Mouse (Mus musculus) heart, postnatal 36 days (tissue): Measurements from ENCODE around the gene Ppt2. TPM values are rescaled to one million over a fixed set of nuclear protein-coding genes. Genes with fewer than 3 reads are reported as not detected.

Experiments
- DNase-seq, 2 experiments: peaks; one replicate each; pipeline ENCODE4 v3.0.0; 2021 to 2022
- intact Hi-C: fragments of 180-260 bp; cut with DNase I; formaldehyde crosslinking; loops from one replicate; pipeline ENCODE4 v1.15.1; 2025
- total RNA-seq, 2 experiments: library from RNA; stranded (reverse); gene quantifications; 2 replicates each; pipeline ENCODE4 v1.2.3; 2021

Gene Ppt2
- 10 to 100 TPM; 54.4 to 55.5 TPM for total RNA-seq

GRCm38 (mm10) chr17:34627943-34628643 lies at the start of gene Ppt2:
Ppt2 (minus strand) TSS chr17:34628510.
- intact Hi-C loops = loop anchor here (1.0 to 2.0 kb wide), 2 partner anchors 15 to 22 kb away; no protein-coding TSS in a partner anchor
- DNase-seq = peak in 1 of 2 experiments; percentile 68

GRCm38 (mm10) chr17:34676671-34677070 lies 48.4 kb upstream of the Ppt2 start:
- no peak for DNase-seq
- intact Hi-C loops = no loop called here

- DNase-seq = no peak
- intact Hi-C loops = no loop called here
Measured at GRCm38 (mm10) chr17:34676093-34676460, 47.8 kb upstream of the Ppt2 start.

- intact Hi-C loops = no loop called here
- DNase-seq = no peak
Measured at GRCm38 (mm10) chr17:34675205-34676092, 47.1 kb upstream of the Ppt2 start.

- no peak for DNase-seq
- intact Hi-C loops = no loop called here
Measured at GRCm38 (mm10) chr17:34674524-34675204, 46.4 kb upstream of the Ppt2 start.

- intact Hi-C loops = no loop called here
- DNase-seq = no peak
Measured at GRCm38 (mm10) chr17:34673139-34673538, 44.8 kb upstream of the Ppt2 start.

GRCm38 (mm10) chr17:34672246-34672792 lies 44.0 kb upstream of the Ppt2 start:
- no peak for DNase-seq
- intact Hi-C loops = no loop called here

GRCm38 (mm10) chr17:34671151-34672066 lies 43.1 kb upstream of the Ppt2 start:
- intact Hi-C loops = no loop called here
- DNase-seq = no peak

- DNase-seq = no peak
- intact Hi-C loops = no loop called here
Measured at GRCm38 (mm10) chr17:34670235-34670634, 41.9 kb upstream of the Ppt2 start, which contains the start of gene Tnxb. Tnxb (plus strand) TSS chr17:34670535.

GRCm38 (mm10) chr17:34664472-34664871 lies 36.2 kb upstream of the Ppt2 start:
- intact Hi-C loops = no loop called here
- DNase-seq = no peak

GRCm38 (mm10) chr17:34663558-34663957 lies 35.2 kb upstream of the Ppt2 start:
- intact Hi-C loops = no loop called here
- no peak for DNase-seq

- intact Hi-C loops = no loop called here
- DNase-seq = no peak
Measured at GRCm38 (mm10) chr17:34662978-34663377, 34.7 kb upstream of the Ppt2 start.

- DNase-seq = no peak
- intact Hi-C loops = no loop called here
Measured at GRCm38 (mm10) chr17:34662468-34662867, 34.2 kb upstream of the Ppt2 start.

- intact Hi-C loops = no loop called here
- DNase-seq = peak; percentile 68 to 75
Measured at GRCm38 (mm10) chr17:34661121-34661591, 32.8 kb upstream of the Ppt2 start.

- peak in 1 of 2 experiments; percentile 53 for DNase-seq
- intact Hi-C loops = no loop called here
Measured at GRCm38 (mm10) chr17:34660259-34660820, 32.0 kb upstream of the Ppt2 start.

- intact Hi-C loops = loop anchor here (5.0 kb wide), 1 partner anchor 177 kb away; the partner anchor contains the start of genes Dxo and Stk19
- no peak for DNase-seq
Measured at GRCm38 (mm10) chr17:34659897-34660214, 31.5 kb upstream of the Ppt2 start.

GRCm38 (mm10) chr17:34659181-34659896 lies 31.0 kb upstream of the Ppt2 start:
- DNase-seq = no peak
- intact Hi-C loops = loop anchor here (5.0 kb wide), 1 partner anchor 178 kb away; the partner anchor contains the start of genes Dxo and Stk19

- intact Hi-C loops = loop anchor here (5.0 kb wide), 1 partner anchor 179 kb away; the partner anchor contains the start of genes Dxo and Stk19
Measured at GRCm38 (mm10) chr17:34658591-34658990, 30.3 kb upstream of the Ppt2 start.

More at GRCm38 (mm10) chr17:34658591-34658990, 30.3 kb upstream of the Ppt2 start:
- DNase-seq = no peak
